Mouse (Mus musculus) urinary bladder, postnatal 25 days (tissue): ENCODE results near the gene Zfp61.

ENCODE experiments used
- DNase-seq: peaks from one replicate; pipeline ENCODE4 v3.0.0; 2022; ENCODE audit warnings: low spot score

Gene Zfp61

GRCm38 (mm10) chr7:24260000-24260312 is 41.1 kb downstream of the Zfp61 start:
- DNase-seq = no peak

GRCm38 (mm10) chr7:24259306-24259999 is 41.6 kb downstream of the Zfp61 start:
- DNase-seq = no peak

- peak; percentile 65 for DNase-seq
Observed at GRCm38 (mm10) chr7:24254633-24255474, 46.2 kb downstream of the Zfp61 start, which contains the start of gene Zfp108. Gene Zfp108, plus strand, starts transcription at chr7:24254794.

- DNase-seq = no peak
Observed at GRCm38 (mm10) chr7:24253779-24254615, 47.0 kb downstream of the Zfp61 start.
